Mouse (Mus musculus) lung, adult 2 months (tissue): ENCODE measurements around the gene Zbtb45. TPM values are rescaled to one million over a fixed set of nuclear protein-coding genes. Genes with fewer than 3 reads are reported as not detected.

Experiments used
- DNase-seq: peaks from one replicate; pipeline ENCODE4 v3.0.0; 2022
- H3K4me1 ChIP-seq: fragments of 200-500 bp; 2 replicates; pipeline ENCODE4 v1.6.1; 2011; ENCODE audit warnings: low read length; ENCODE audit not compliant: control insufficient read depth, insufficient read depth
- H3K4me3 ChIP-seq: fragments of 200-500 bp; replicated peaks from 2 replicates; pipeline ENCODE3; 2011; ENCODE audit warnings: low read depth, mild to moderate bottlenecking, control low read depth, low read length; ENCODE audit errors: extremely low read depth
- CTCF ChIP-seq: fragments of 200-500 bp; IDR thresholded peaks from 2 replicates; pipeline ENCODE4 v1.5.1; 2011; ENCODE audit warnings: mild to moderate bottlenecking, low read length, control low read depth; ENCODE audit not compliant: insufficient read depth
- POLR2A ChIP-seq: fragments of 200-500 bp; IDR thresholded peaks from 2 replicates; pipeline ENCODE4 v1.6.1; 2011; ENCODE audit warnings: low read depth, mild to moderate bottlenecking, control low read depth, low read length, borderline replicate concordance; ENCODE audit errors: extremely low read depth
- WGBS: fragments of 180-500 bp; shearing (Covaris S2); methylation state at CpG from one replicate; pipeline ENCODE4 v1.1.7; 2018; 5-methylcytosine and 5-hydroxymethylcytosine counted together
- polyA plus RNA-seq: library from polyadenylated mRNA; depleted of rRNA; stranded (reverse); fragments of >200 nt; gene quantifications from 2 replicates; pipeline ENCODE4 v1.2.3, GENCODE M21; 2012

The Zbtb45 gene
- polyA plus RNA-seq, 1 experiment: 23.5 TPM

DNA sequence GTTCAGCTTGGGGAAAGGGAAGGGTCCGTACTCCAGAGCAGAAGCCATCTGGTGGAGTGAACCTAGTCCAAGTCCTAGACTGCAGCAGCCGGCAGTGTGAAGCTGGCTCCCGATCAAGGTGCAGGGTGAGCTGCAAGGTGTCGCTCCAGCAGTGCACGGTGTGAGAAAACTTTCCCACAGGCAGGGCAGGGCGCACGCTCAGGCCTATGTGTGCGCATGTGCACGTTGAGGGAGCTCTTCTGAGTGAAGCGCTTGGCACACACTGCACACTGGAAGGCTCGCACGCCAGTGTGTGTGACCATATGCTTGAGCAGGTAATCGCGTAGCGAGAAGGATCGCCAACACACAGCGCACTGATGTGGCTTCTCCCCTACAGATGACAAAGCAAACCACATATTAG is 3.8 kb downstream of the Zbtb45 start:
- Histone ChIP-seq H3K4me1 (no peaks in the 10 kb centered on the region; the same call in 1 of the 2 replicates), H3K4me3 (no peak overlapping the region)
- WGBS: 89% methylated on average over 17 of the region's 17 CpGs
- TF ChIP-seq POLR2A (no peak), CTCF (no peak)
- DNase-seq: no peak

DNA sequence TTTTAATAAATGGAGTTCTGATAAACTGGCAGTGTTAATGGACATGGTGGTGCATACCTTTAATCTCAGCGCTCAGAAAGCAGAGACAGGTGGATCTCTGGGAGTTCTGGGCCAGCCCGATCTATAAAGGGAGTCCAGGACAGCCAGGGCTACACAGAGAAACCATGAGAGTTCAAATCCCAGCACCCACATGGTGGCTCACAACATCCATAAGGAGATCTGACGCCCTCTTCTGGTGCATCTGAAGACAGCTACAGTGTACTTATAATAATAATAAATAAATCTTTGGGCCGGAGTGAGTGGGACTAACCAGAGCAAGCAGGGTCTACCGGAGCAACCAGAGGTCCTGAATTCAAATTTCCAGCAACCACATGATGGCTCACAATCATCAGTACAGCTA is 6.5 kb downstream of the Zbtb45 start:
- Histone ChIP-seq H3K4me1 (no peaks in the 10 kb centered on the region), H3K4me3 (no peak overlapping the region)
- no peak for DNase-seq
- TF ChIP-seq POLR2A (no peak), CTCF (no peak)
- 84% methylated on average over 5 of the region's 5 CpGs for WGBS

DNA sequence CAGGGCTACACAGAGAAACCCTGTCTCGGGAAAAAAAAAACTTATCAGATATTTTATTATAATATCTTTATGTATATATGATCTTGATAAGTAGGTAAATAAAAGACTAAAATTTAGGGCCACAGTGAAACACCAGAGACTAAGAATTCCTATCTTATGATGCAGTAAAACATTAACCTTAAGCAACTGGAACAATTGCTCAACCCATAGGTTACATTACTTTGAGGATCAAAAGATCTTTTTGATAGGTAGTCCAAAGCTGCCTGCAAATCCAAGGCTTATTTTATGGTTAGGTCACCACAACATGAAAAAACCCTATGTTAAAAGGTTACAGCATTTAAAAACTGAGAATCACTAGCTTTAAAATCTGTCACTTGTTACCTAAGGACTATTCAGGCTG is 8.2 kb downstream of the Zbtb45 start:
- DNase-seq: no peak
- Histone ChIP-seq H3K4me1 (no peaks in the 10 kb centered on the region), H3K4me3 (no peak overlapping the region)
- TF ChIP-seq CTCF (no peak), POLR2A (no peak)
- WGBS: 54% methylated on average over 1 of the region's 1 CpGs

DNA sequence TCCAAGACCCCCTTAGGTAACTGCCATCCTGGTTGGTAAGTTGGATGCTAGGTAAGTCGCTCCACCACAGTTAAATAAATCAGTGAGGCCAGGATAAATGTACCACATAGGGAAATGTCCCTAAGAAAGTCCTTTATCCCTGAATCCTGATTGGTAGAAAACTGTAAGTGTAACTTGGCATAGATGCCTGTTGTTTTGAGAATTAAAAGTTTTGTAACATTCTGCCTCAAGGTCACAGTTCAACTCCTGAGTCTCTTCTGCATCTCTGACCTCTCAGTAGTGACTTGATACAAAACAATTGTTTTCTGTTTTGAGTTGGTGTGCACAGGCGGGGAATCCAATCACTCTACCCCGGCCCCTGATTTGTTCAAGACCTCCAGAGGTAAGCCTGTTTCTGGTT is 11.0 kb downstream of the Zbtb45 start, which contains the start of gene Trim28:
TSS of gene Trim28 (plus strand) at position 264 of the 400 bp plus-strand sequence.
- no peak for TF ChIP-seq CTCF
- H3K4me1 ChIP-seq: no peaks in the 10 kb centered on the region
- no peak for DNase-seq
- 88% methylated on average over 3 of the region's 3 CpGs for WGBS
- H3K4me3 ChIP-seq: no peak within 1 kb of the TSS

DNA sequence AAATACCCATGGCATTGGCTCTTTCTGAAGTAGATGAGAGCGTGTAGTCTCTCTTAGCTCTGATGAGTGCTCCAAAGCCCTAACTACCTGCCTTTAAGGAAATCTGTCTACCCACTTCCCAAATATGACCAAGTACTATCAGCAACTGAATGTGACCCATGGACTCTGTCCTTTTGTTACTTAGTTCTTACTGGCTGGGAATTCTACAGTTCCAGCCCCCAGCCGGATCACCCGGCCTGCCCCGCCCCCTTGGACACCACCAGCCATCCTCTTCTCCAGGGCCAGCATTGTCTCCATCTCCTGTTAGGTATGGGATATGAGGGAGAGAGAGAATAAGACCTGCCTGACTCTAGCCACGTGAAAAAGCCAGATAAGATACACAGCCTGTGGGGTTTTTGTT is 11.8 kb downstream of the Zbtb45 start, which contains the start of gene Slc27a5:
TSS of gene Slc27a5 (minus strand) at position 140 of the 400 bp plus-strand sequence.
- H3K4me3 ChIP-seq: no peak within 1 kb of the TSS
- 69% methylated on average over 5 of the region's 5 CpGs for WGBS
- no peaks in the 10 kb centered on the region for H3K4me1 ChIP-seq
- TF ChIP-seq POLR2A (no peak), CTCF (no peak)
- DNase-seq: no peak

DNA sequence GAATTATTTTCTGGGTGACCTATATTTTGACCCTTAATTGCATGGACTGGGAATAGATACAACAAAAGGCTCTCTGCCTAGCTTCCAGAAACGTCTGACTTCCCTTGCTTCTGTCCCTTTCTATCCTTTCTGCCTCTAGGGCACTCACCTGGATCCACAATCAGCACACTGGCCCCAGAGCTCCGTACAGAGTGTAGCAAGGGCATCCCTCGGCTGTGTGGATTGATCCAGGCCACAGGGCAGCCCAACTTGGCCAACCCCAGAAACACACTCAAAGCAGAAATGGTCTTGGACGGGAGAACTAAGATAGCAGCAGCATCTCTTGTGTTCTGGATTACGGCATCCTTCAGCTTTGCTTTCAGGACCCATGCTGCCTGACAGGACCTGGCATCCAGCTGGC is 12.6 kb downstream of the Zbtb45 start:
- TF ChIP-seq CTCF (no peak), POLR2A (no peak)
- WGBS: 66% methylated on average over 5 of the region's 5 CpGs
- no peak for DNase-seq
- Histone ChIP-seq H3K4me1 (no peaks in the 10 kb centered on the region), H3K4me3 (no peak overlapping the region)

DNA sequence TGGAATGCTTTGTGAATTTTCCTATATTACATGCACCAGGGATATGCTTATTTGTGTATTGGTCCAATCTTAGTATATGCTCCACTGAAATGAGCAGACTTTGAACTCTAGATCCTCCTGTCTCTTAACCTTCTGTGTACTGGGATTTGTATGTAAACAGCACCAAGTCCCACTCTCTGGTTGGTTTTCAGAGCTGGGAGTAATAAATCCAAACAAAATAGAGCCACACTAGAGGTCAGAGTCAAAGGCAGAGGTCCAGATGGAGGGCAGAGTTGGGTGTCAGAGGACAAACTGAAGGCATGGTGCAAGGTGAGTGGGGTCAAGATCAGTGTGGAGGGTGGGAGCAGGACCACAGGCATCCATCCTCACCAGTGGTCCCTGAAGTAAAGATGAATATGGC is 14.0 kb downstream of the Zbtb45 start:
- TF ChIP-seq CTCF (no peak), POLR2A (no peak)
- Histone ChIP-seq H3K4me3 (no peak overlapping the region), H3K4me1 (no peaks in the 10 kb centered on the region)
- no peak for DNase-seq

DNA sequence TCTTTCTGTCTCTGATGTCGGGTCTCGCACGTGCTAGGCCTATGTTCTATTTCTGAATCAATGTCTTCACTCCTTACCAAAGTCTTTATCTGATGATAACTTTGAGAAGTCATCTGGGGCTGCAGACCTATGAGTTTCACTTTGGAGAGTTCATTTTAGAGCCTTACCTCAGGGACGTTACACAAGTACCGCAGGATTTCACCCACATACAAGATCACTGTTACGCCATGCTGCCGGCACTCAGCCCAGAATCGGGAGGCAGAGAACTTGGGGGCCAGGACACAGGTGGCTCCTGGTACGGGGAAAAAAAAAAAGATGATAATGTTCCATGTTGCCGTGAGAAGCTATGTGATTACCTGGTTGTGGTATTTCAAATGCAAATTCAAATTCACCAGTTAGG is 16.7 kb downstream of the Zbtb45 start:
- Histone ChIP-seq H3K4me3 (no peak overlapping the region), H3K4me1 (no peaks in the 10 kb centered on the region)
- 86% methylated on average over 10 of the region's 10 CpGs for WGBS
- TF ChIP-seq POLR2A (no peak), CTCF (no peak)
- DNase-seq: no peak

DNA sequence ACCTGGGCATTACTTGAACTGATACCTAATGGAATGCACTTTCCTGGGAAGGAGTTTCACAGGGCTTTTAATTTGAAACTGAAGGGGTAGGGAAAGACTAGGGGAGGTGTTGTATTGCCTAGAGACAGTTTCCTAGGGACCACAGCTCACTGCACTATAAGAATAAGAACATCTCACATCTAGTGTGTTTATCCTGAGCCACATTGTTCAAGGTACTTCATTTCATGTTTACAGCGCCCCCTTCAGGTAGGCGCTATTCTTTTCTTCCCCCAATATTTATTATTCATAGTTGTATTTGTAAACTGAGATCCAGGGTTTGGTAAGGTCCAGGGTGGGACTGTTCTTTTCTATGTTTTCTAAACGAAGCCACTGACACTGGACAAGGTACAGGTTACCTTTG is 17.6 kb downstream of the Zbtb45 start:
- TF ChIP-seq CTCF (0 out of 2 replicates have a peak, but pooled peaks have one; percentile 2), POLR2A (no peak)
- peak; percentile 23 for DNase-seq
- 4% methylated on average over 3 of the region's 3 CpGs for WGBS
- Histone ChIP-seq H3K4me3 (no peak overlapping the region), H3K4me1 (no peaks in the 10 kb centered on the region)

DNA sequence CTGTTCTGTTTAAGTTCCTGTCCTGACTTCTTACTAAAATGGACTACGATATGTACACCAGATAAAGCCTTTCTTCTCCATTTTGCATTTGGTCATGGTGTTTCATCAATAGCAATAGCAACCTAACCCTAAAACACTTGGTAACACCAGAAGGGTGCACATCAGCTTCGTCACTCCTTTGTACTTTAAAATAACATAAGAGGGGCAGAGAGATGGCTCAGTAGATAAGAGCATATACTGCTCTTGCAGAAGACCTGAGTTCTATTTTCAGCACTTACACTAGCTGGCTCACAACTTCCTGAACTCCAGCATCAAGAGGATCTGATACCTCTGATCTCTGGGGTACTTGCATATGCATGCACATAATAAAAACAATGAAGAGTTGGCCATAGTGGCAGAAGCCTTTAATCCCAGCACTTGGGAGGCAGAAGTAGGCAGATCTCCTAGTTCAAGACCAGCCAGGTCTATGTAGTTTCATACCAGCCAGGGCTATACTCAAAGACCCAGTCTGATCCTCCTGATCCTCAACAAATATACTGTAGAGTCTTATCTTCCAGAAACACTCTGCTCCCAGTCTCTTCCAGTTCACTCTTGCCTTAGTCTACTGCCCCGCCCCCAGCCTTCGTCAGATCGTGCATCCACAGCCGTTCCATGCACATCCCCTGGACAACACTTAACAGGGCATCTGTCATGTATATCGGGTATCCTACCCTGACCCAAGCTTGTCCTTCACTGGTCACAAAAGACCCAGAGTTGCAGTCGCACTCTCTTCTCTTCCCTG is 22.2 kb downstream of the Zbtb45 start:
- TF ChIP-seq CTCF (no peak), POLR2A (no peak)
- no peak for DNase-seq
- WGBS: 76% methylated on average over 8 of the region's 8 CpGs
- Histone ChIP-seq H3K4me3 (no peak overlapping the region), H3K4me1 (no peaks in the 10 kb centered on the region)
